Mouse (Mus musculus) erythroblast, embryonic 14.5 days (primary cell): Measurements from ENCODE around the gene Ctf2.

Experiments
- GATA1 ChIP-seq: IDR thresholded peaks from 2 replicates; pipeline ENCODE4 v1.6.1; 2012; ENCODE audit warnings: low read length, inconsistent platforms, mixed read lengths
- TAL1 ChIP-seq: IDR thresholded peaks from 3 replicates; pipeline ENCODE4 v1.6.1; 2012; ENCODE audit warnings: low read length, inconsistent platforms, mixed read lengths

DNA sequence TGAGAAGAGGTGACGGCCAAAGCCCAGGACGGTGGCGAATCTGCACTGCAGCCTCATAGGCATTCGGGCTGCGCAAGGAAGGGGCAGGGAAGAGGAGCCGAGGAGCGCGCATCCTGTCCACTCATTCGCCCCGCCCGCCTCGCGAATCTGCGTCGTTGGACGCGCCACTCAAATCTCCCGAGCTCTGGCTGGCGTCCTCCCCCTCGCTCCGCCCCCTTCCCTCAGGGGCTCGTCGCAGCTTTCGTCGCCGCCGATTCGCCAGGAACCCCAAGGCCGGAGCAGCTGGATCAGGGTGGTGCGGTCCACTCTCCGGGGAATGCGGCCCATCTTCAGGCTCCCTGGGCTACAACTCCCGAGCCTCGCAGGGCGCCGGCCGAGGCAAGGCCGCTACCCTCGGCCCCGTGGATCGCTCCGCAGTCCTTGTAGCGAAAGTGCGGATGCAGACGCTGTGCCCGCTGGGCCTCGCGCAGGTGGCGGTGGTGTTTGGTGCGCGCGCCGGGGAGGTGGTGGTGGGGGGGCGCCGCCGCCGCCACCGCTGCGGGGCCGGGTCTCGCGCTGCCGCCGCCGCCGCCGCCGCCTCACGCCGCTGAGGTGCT lies 45.0 kb upstream of the Ctf2 start:
- TF ChIP-seq TAL1 (no peak), GATA1 (no peak)
